Mouse (Mus musculus) CH12.LX (cell line): ENCODE results near the gene Slc36a3. TPM values are rescaled to one million over a fixed set of nuclear protein-coding genes. Genes with fewer than 3 reads are reported as not detected.

Experiments
- DNase-seq: peaks from one replicate; pipeline ENCODE4 v3.0.0-alpha.2; 2013; ENCODE audit errors: extremely low read depth
- H3K27ac ChIP-seq: 2 replicates; pipeline ENCODE4 v1.5.1; 2012; ENCODE audit warnings: low read depth, mild to moderate bottlenecking, control low read depth, moderate library complexity; ENCODE audit not compliant: insufficient read depth
- H3K27me3 ChIP-seq: replicated peaks from 2 replicates; pipeline ENCODE3; 2012; ENCODE audit warnings: inconsistent platforms
- H3K36me3 ChIP-seq, 2 experiments: replicated peaks in 1 of 2; 2 replicates each; pipeline versions ENCODE3 to v1.6.1; 2012; ENCODE audit warnings: inconsistent platforms in 1 of 2, low read length in 1 of 2, mild to moderate bottlenecking in 1 of 2, mixed read lengths in 1 of 2, moderate library complexity in 1 of 2; ENCODE audit not compliant: control insufficient read depth in 1 of 2, insufficient read depth in 1 of 2
- H3K4me1 ChIP-seq, 2 experiments: 2 replicates each; pipeline ENCODE4 v1.6.1; 2012; ENCODE audit warnings: inconsistent platforms in 1 of 2, moderate library complexity in 1 of 2; ENCODE audit not compliant: insufficient read depth in 2 of 2, control insufficient read depth in 1 of 2
- H3K4me2 ChIP-seq: 2 replicates; pipeline ENCODE4 v1.6.1; 2012; ENCODE audit warnings: low read depth, mild to moderate bottlenecking, control low read depth; ENCODE audit not compliant: poor library complexity, insufficient read depth, severe bottlenecking
- H3K4me3 ChIP-seq, 3 experiments: fragments of 150-350 bp in 1 of 3; sonication (generic) in 1 of 3; replicated peaks in 1 of 3; 2 replicates each; pipeline versions ENCODE3 to v1.5.1; 2011 to 2012; ENCODE audit warnings: low read depth in 2 of 3, low read length in 2 of 3, mild to moderate bottlenecking in 2 of 3, moderate library complexity in 2 of 3, control low read depth in 1 of 3, improper control_type of control experiment in 1 of 3, inconsistent platforms in 1 of 3, mixed read lengths in 1 of 3; ENCODE audit not compliant: poor library complexity in 1 of 3
- H3K79me2 ChIP-seq: replicated peaks from 2 replicates; pipeline ENCODE4 v1.6.1; 2012; ENCODE audit warnings: mild to moderate bottlenecking, moderate library complexity; ENCODE audit not compliant: control insufficient read depth, poor library complexity, insufficient read depth, severe bottlenecking; ENCODE audit errors: extremely low read depth
- H3K9ac ChIP-seq: 2 replicates; pipeline ENCODE4 v1.6.1; 2012; ENCODE audit warnings: low read depth, mild to moderate bottlenecking, control low read depth, moderate library complexity; ENCODE audit not compliant: insufficient read depth
- H3K9me3 ChIP-seq: replicated peaks from 2 replicates; pipeline ENCODE3; 2012; ENCODE audit warnings: low read length, inconsistent platforms, mixed read lengths
- BHLHE40 ChIP-seq: IDR thresholded peaks from 2 replicates; pipeline ENCODE4 v1.6.1; 2011; ENCODE audit warnings: mild to moderate bottlenecking, low read depth, low read length, improper control_type of control experiment
- CHD1 ChIP-seq: IDR thresholded peaks from 2 replicates; pipeline ENCODE4 v1.6.1; 2012; ENCODE audit warnings: low read depth, low read length, improper control_type of control experiment, inconsistent platforms
- CHD2 ChIP-seq: IDR thresholded peaks from 2 replicates; pipeline ENCODE4 v1.6.1; 2011; ENCODE audit warnings: low read length, improper control_type of control experiment
- CTCF ChIP-seq, 2 experiments: IDR thresholded peaks in 1 of 2; conservative IDR thresholded peaks in 1 of 2; 2 replicates each; pipeline ENCODE4 v1.5.1; 2011 to 2012; ENCODE audit warnings: low read depth in 2 of 2, low read length in 2 of 2, improper control_type of control experiment in 1 of 2, inconsistent platforms in 1 of 2, mild to moderate bottlenecking in 1 of 2, moderate library complexity in 1 of 2
- ELF1 ChIP-seq: IDR thresholded peaks from 2 replicates; pipeline ENCODE4 v1.6.1; 2014; ENCODE audit warnings: low read depth, mild to moderate bottlenecking, inconsistent platforms, low read length, improper control_type of control experiment
- EP300 ChIP-seq: IDR thresholded peaks from 2 replicates; pipeline ENCODE4 v1.6.1; 2011; ENCODE audit warnings: low read length, improper control_type of control experiment
- ETS1 ChIP-seq: conservative IDR thresholded peaks from 2 replicates; pipeline ENCODE4 v1.6.1; 2012; ENCODE audit warnings: low read depth, mild to moderate bottlenecking, inconsistent platforms, low read length, improper control_type of control experiment, moderate library complexity
- GABPA ChIP-seq: IDR thresholded peaks from 2 replicates; pipeline ENCODE4 v1.6.1; 2012; ENCODE audit warnings: low read depth, low read length, improper control_type of control experiment, inconsistent platforms; ENCODE audit not compliant: insufficient replicate concordance
- HCFC1 ChIP-seq: IDR thresholded peaks from 2 replicates; pipeline ENCODE4 v1.6.1; 2012; ENCODE audit warnings: low read depth, mild to moderate bottlenecking, inconsistent platforms, low read length, improper control_type of control experiment
- IRF4 ChIP-seq: IDR thresholded peaks from 2 replicates; pipeline ENCODE4 v1.6.1; 2014; ENCODE audit warnings: low read depth, mild to moderate bottlenecking, inconsistent platforms, low read length, improper control_type of control experiment
- JUND ChIP-seq: conservative IDR thresholded peaks from 2 replicates; pipeline ENCODE4 v1.6.1; 2011; ENCODE audit warnings: low read depth, low read length, improper control_type of control experiment
- KAT2A ChIP-seq: IDR thresholded peaks from 2 replicates; pipeline ENCODE4 v1.6.1; 2012; ENCODE audit warnings: low read length, improper control_type of control experiment, inconsistent platforms; ENCODE audit not compliant: insufficient replicate concordance
- MAFK ChIP-seq: IDR thresholded peaks from 2 replicates; pipeline ENCODE4 v1.6.1; 2011; ENCODE audit warnings: low read length, improper control_type of control experiment; ENCODE audit not compliant: insufficient replicate concordance
- MAX ChIP-seq: IDR thresholded peaks from 2 replicates; pipeline ENCODE4 v1.6.1; 2011; ENCODE audit warnings: low read length, improper control_type of control experiment
- MEF2A ChIP-seq: IDR thresholded peaks from 2 replicates; pipeline ENCODE4 v1.6.1; 2014; ENCODE audit warnings: low read depth, mild to moderate bottlenecking, inconsistent platforms, low read length, improper control_type of control experiment, borderline replicate concordance
- MXI1 ChIP-seq: IDR thresholded peaks from 2 replicates; pipeline ENCODE4 v1.6.1; 2011; ENCODE audit warnings: mild to moderate bottlenecking, low read depth, low read length, improper control_type of control experiment
- MYC ChIP-seq: IDR thresholded peaks from 2 replicates; pipeline ENCODE4 v1.6.1; 2011; ENCODE audit warnings: low read depth, mild to moderate bottlenecking, improper control_type of control experiment, low read length
- NELFE ChIP-seq: IDR thresholded peaks from 2 replicates; pipeline ENCODE4 v1.6.1; 2011; ENCODE audit warnings: low read depth, low read length, improper control_type of control experiment
- NRF1 ChIP-seq: IDR thresholded peaks from 2 replicates; pipeline ENCODE4 v1.6.1; 2014; ENCODE audit warnings: low read depth, mild to moderate bottlenecking, inconsistent platforms, low read length, improper control_type of control experiment, moderate library complexity
- POLR2A ChIP-seq: IDR thresholded peaks from 2 replicates; pipeline ENCODE4 v1.6.1; 2011; ENCODE audit warnings: low read depth, mild to moderate bottlenecking, improper control_type of control experiment, low read length
- POLR2AphosphoS2 ChIP-seq: IDR thresholded peaks from 2 replicates; pipeline ENCODE4 v1.6.1; 2011; ENCODE audit warnings: low read depth, low read length, improper control_type of control experiment
- RAD21 ChIP-seq: IDR thresholded peaks from 2 replicates; pipeline ENCODE4 v1.6.1; 2011; ENCODE audit warnings: low read depth, mild to moderate bottlenecking, low read length, improper control_type of control experiment, moderate library complexity
- RCOR1 ChIP-seq: conservative IDR thresholded peaks from 2 replicates; pipeline ENCODE4 v1.6.1; 2012; ENCODE audit warnings: low read depth, mild to moderate bottlenecking, inconsistent platforms, low read length, improper control_type of control experiment
- SIN3A ChIP-seq: IDR thresholded peaks from 2 replicates; pipeline ENCODE4 v1.6.1; 2012; ENCODE audit warnings: low read length, improper control_type of control experiment, inconsistent platforms
- SMC3 ChIP-seq: IDR thresholded peaks from 2 replicates; pipeline ENCODE4 v1.6.1; 2011; ENCODE audit warnings: low read depth, low read length, improper control_type of control experiment
- TBP ChIP-seq: conservative IDR thresholded peaks from 2 replicates; pipeline ENCODE4 v1.6.1; 2011; ENCODE audit warnings: low read depth, low read length, improper control_type of control experiment
- TCF12 ChIP-seq: IDR thresholded peaks from 2 replicates; pipeline ENCODE4 v1.6.1; 2014; ENCODE audit warnings: low read depth, mild to moderate bottlenecking, inconsistent platforms, low read length, improper control_type of control experiment
- UBTF ChIP-seq: IDR thresholded peaks from 2 replicates; pipeline ENCODE4 v1.6.1; 2012; ENCODE audit warnings: low read depth, mild to moderate bottlenecking, inconsistent platforms, low read length, improper control_type of control experiment, moderate library complexity
- USF1 ChIP-seq: IDR thresholded peaks from 2 replicates; pipeline ENCODE4 v1.6.1; 2014; ENCODE audit warnings: low read depth, mild to moderate bottlenecking, inconsistent platforms, low read length, improper control_type of control experiment
- USF2 ChIP-seq: conservative IDR thresholded peaks from 2 replicates; pipeline ENCODE4 v1.6.1; 2011; ENCODE audit warnings: low read depth, low read length, improper control_type of control experiment
- ZKSCAN1 ChIP-seq: IDR thresholded peaks from 2 replicates; pipeline ENCODE4 v1.6.1; 2012; ENCODE audit warnings: low read depth, inconsistent platforms, low read length, improper control_type of control experiment, borderline replicate concordance
- ZMIZ1 ChIP-seq: IDR thresholded peaks from 2 replicates; pipeline ENCODE4 v1.6.1; 2012; ENCODE audit warnings: low read depth, mild to moderate bottlenecking, inconsistent platforms, low read length, improper control_type of control experiment
- dilution Hi-C: fragments of 300-500 bp; cut with MboI; formaldehyde crosslinking; loops from 2 replicates; pipeline ENCODE4 v1.14.3; 2020; ENCODE audit warnings: low sequenced_read_pairs; ENCODE audit not compliant: extremely low pct_unique_long_range_greater_than_20kb, extremely low pct_ligation_motif_present
- in situ Hi-C: fragments of 300-500 bp; cut with MboI; formaldehyde crosslinking; loops from 3 replicates; pipeline ENCODE4 v1.14.3; 2019; ENCODE audit warnings: low sequenced_read_pairs, low pct_ligation_motif_present, low pct_unique_long_range_greater_than_20kb, mixed read lengths
- polyA plus RNA-seq: library from polyadenylated mRNA; unstranded; fragments of >175 nt; gene quantifications from 2 replicates; pipeline ENCODE4 v1.2.1, GENCODE M21; 2012; ENCODE audit warnings: low read depth; ENCODE audit not compliant: insufficient read length
- total RNA-seq, 2 experiments: library from RNA; depleted of rRNA; stranded (reverse); fragments of 300-350 nt in 1 of 2; fragments of >200 nt in 1 of 2; gene quantifications; 2 replicates each; pipeline ENCODE4 v1.2.3; 2012 to 2014

Slc36a3 gene
- total and polyA plus RNA-seq, 3 experiments = 0.72 to 1.5 (median 0.72) TPM

- dilution Hi-C loops = no loop called here
- TF ChIP-seq KAT2A (no peak), ZKSCAN1 (no peak), TBP (0 out of 2 replicates have a peak, but pooled peaks have one; percentile 31), UBTF (no peak), MEF2A (peak; percentile 47; the same call in 1 of the 2 replicates), EP300 (peak; percentile 89), GABPA (no peak), CHD2 (no peak), IRF4 (peak; percentile 78), TCF12 (peak; percentile 46; the same call in 1 of the 2 replicates), HCFC1 (no peak), RCOR1 (no peak; the same call in 1 of the 2 replicates), MYC (peak; percentile 61), POLR2AphosphoS2 (no peak), SMC3 (no peak; the same call in 1 of the 2 replicates), BHLHE40 (peak; percentile 58), MXI1 (peak; percentile 81), MAFK (0 out of 2 replicates have a peak, but pooled peaks have one; percentile 19), CHD1 (no peak), MAX (peak; percentile 83), ZMIZ1 (no peak), POLR2A (peak; percentile 14; the same call in 1 of the 2 replicates), USF1 (no peak), RAD21 (peak; percentile 4), NRF1 (no peak), NELFE (no peak), SIN3A (peak; percentile 82; the same call in 1 of the 2 replicates), JUND (no peak), CTCF (conservative IDR thresholded peaks at IDR 0.05 in 1 of 2, IDR thresholded peaks at IDR 0.05 in 1 of 2; ENCODE audit: low read depth in 2 of 2, low read length in 2 of 2) (no peak; a peak in 1 of 4 replicates), USF2 (no peak), ELF1 (no peak), ETS1 (peak; percentile 69)
- peak overlapping the region; percentile 6; the same call in 1 of the 2 replicates for H3K4me2 ChIP-seq
- H3K36me3 ChIP-seq = no peaks in the 10 kb centered on the region
- H3K79me2 ChIP-seq = no peaks in the 10 kb centered on the region
- no peak overlapping the region for H3K4me3 ChIP-seq
- no peaks in the 10 kb centered on the region for H3K27me3 ChIP-seq
- H3K9ac ChIP-seq = no peak overlapping the region
- in situ Hi-C loops = loop anchor here (10.0 kb wide), 1 partner anchor 270 kb away; no protein-coding TSS in a partner anchor
- DNase-seq = peak; percentile 93
- peaks cover 12 to 41% of the 10 kb centered on the region in 2 experiments; a peak in 3 of 4 replicates for H3K4me1 ChIP-seq
- peak overlapping the region; percentile 20; the same call in 1 of the 2 replicates for H3K27ac ChIP-seq
- peaks cover 4% of the 10 kb centered on the region for H3K9me3 ChIP-seq
Measured at GRCm38 (mm10) chr11:55155070-55155421, 3.5 kb upstream of the Slc36a3 start.
